Mouse (Mus musculus) liver, embryonic 14.5 days (tissue): ENCODE measurements around the gene Ppard.

Source experiments
- CTCF ChIP-seq: IDR thresholded peaks from 2 replicates; pipeline ENCODE4 v1.5.1; 2016; ENCODE audit warnings: antibody characterized with exemption, low read depth, control low read depth
- EP300 ChIP-seq: IDR thresholded peaks from 2 replicates; pipeline ENCODE4 v1.6.1; 2016; ENCODE audit warnings: antibody characterized with exemption, low read depth

DNA sequence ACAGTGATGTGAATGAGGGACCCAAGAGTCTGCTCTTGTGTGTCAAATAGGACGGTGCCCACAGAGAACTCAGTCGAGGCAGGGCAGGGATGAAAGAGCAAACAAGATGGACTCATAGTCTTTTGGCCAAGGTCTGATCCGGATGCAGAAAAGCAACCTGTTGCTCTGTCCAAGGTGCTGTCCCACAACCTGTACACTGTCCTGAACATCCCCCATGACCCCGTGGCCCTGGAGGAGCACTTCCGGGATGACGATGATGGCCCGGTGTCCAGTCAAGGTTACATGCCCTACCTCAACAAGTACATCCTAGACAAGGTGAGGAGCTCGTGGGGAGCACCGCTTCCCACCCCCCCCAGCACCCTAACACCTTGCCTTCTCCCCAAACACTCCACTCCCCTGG is 15.7 kb upstream of the Ppard start:
- TF ChIP-seq CTCF (no peak), EP300 (no peak)
